Mouse (Mus musculus) myocyte (in vitro differentiated cells): ENCODE data around the gene Slc26a6.

ENCODE experiments used
- CEBPB ChIP-seq: IDR thresholded peaks from 2 replicates; pipeline ENCODE4 v1.6.1; 2011; ENCODE audit warnings: mild to moderate bottlenecking, moderate library complexity; ENCODE audit not compliant: poor library complexity, insufficient read depth, severe bottlenecking
- E2F4 ChIP-seq: IDR thresholded peaks from one replicate; pipeline ENCODE4 v1.6.1; 2011; ENCODE audit warnings: mild to moderate bottlenecking, control low read depth, moderate library complexity; ENCODE audit not compliant: insufficient read depth
- MAX ChIP-seq: IDR thresholded peaks from one replicate; pipeline ENCODE4 v1.6.1; 2011; ENCODE audit warnings: low read depth, mild to moderate bottlenecking, control low read depth
- MYOD1 ChIP-seq, 3 experiments: IDR thresholded peaks; one replicate each; pipeline ENCODE4 v1.6.1; 2011; ENCODE audit warnings: control low read depth in 2 of 3, low read depth in 2 of 3, mild to moderate bottlenecking in 2 of 3, moderate library complexity in 1 of 3; ENCODE audit not compliant: insufficient read length in 2 of 3, control insufficient read depth in 1 of 3
- MYOG ChIP-seq, 3 experiments: IDR thresholded peaks; one replicate each; pipeline ENCODE4 v1.6.1; 2011; ENCODE audit warnings: control low read depth in 2 of 3, low read depth in 2 of 3, mild to moderate bottlenecking in 2 of 3; ENCODE audit not compliant: insufficient read length in 2 of 3, control insufficient read depth in 1 of 3, insufficient read depth in 1 of 3
- POLR2A ChIP-seq: IDR thresholded peaks from one replicate; pipeline ENCODE4 v1.6.1; 2011; ENCODE audit warnings: low read depth, mild to moderate bottlenecking, control low read depth, moderate library complexity; ENCODE audit not compliant: insufficient read length
- POLR2AphosphoS2 ChIP-seq: IDR thresholded peaks from one replicate; pipeline ENCODE4 v1.6.1; 2011; ENCODE audit warnings: low read depth, control low read depth; ENCODE audit not compliant: insufficient read length
- SRF ChIP-seq: IDR thresholded peaks from one replicate; pipeline ENCODE4 v1.6.1; 2011; ENCODE audit warnings: low read depth; ENCODE audit not compliant: control insufficient read depth, insufficient read length
- TCF12 ChIP-seq: IDR thresholded peaks from one replicate; pipeline ENCODE4 v1.6.1; 2011; ENCODE audit warnings: mild to moderate bottlenecking, control low read depth; ENCODE audit not compliant: poor library complexity, insufficient read depth, severe bottlenecking
- USF1 ChIP-seq: IDR thresholded peaks from one replicate; pipeline ENCODE4 v1.6.1; 2011; ENCODE audit warnings: low read depth, mild to moderate bottlenecking, control low read depth, moderate library complexity

DNA sequence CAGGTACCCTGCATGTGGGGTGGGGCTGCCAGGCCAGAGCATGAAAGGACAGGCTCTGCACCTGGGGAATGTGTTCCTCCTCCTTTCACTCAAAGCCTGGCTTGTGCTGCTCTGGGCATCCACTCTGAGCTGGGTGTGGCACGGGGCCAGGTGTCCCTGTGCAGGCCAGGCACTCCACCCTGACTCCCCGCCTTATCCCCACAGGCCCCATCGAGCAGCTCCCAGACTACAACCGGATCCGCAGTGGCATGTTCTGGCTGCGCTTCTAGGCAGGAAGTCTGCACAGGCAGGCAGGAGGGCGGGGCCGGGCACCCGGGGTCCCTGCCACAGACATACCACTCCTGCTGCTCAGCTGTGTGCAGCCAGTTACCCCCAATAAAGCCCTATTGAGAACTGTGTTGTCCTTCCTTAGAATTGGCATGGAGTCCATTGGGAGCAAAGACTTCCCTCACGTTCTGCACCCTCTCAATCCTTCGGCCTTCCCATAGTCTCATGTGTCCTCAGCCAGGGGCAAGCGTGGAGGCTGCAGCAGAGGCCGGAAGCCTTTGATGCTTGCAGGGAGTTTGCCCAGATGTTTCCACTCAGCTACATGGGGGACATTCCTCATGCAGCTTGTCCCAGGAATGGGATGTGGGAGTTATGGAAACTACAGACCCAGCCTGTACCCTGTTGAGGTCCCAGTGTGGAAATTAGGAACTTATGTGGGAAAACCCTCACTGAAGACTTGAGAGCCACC lies 96.3 kb downstream of the Slc26a6 start:
- no peak for TF ChIP-seq POLR2A
- TF ChIP-seq MYOG (IDR thresholded peaks at IDR 0.05; ENCODE audit: control insufficient read depth in 1 of 3, insufficient read depth in 1 of 3, insufficient read length in 2 of 3, low read depth in 2 of 3) = no peak
- no peak for TF ChIP-seq CEBPB
- TF ChIP-seq E2F4 = no peak
- no peak for TF ChIP-seq MYOD1 (IDR thresholded peaks at IDR 0.05; ENCODE audit: control insufficient read depth in 1 of 3, insufficient read length in 2 of 3, low read depth in 2 of 3)
- no peak for TF ChIP-seq POLR2AphosphoS2
- no peak for TF ChIP-seq USF1
- TF ChIP-seq MAX = no peak
- no peak for TF ChIP-seq TCF12
- no peak for TF ChIP-seq SRF
